Comparison of ENCODE assay signal across 12 mouse cellular contexts in genomic region chr4:59363041-59363440, GRCm38 (mm10).
DNase-seq lines count a peak whose midpoint lies in the region; ATAC-seq lines count a peak whose summit lies in the region.
"Had no signal": no experiment of that assay in that cellular context is flagged by ENCODE, and none has a peak within 500 bp of the region (broad histone marks: within the 10 kb centered on the region; RNA-seq: fewer than 3 reads in every experiment).

No protein-coding gene starts in this region.

- H3K27ac ChIP-seq in brown adipose tissue, adult 24 weeks (replicated peaks; ENCODE audit: low read depth, low read length), result peak overlapping the region; percentile 95
- peak overlapping the region; percentile 53 for H3K27ac ChIP-seq in heart, embryonic 13.5 days (replicated peaks)
- H3K27ac ChIP-seq in hindbrain, embryonic 13.5 days, result no peak overlapping the region
- H3K27ac ChIP-seq in neural tube, embryonic 15.5 days (replicated peaks), result no peak overlapping the region
- H3K27ac ChIP-seq: limb, embryonic 12.5 days had no signal

- H3K4me1 ChIP-seq in brown adipose tissue, adult 24 weeks (ENCODE audit: control insufficient read depth, insufficient read depth, insufficient read length, low read length), result peaks cover 23% of the 10 kb centered on the region; the same call in 1 of the 2 replicates
- peaks cover 45% of the 10 kb centered on the region for H3K4me1 ChIP-seq in heart, embryonic 13.5 days
- H3K4me1 ChIP-seq in hindbrain, embryonic 13.5 days (replicated peaks), result peaks cover 7% of the 10 kb centered on the region
- peaks cover 16% of the 10 kb centered on the region for H3K4me1 ChIP-seq in neural tube, embryonic 15.5 days

- intact Hi-C loops in gastrocnemius, postnatal 36 days (cut with DNase I), result loop anchor here (5.0 to 10.0 kb wide), 2 partner anchors 204 to 402 kb away; no protein-coding TSS in a partner anchor

- 54% methylated on average over 9 of the region's 9 CpGs for WGBS in heart, embryonic 13.5 days
- 73% methylated on average over 9 of the region's 9 CpGs for WGBS in hindbrain, embryonic 13.5 days
- 75% methylated on average over 9 of the region's 9 CpGs for WGBS in neural tube, embryonic 15.5 days

- ATAC-seq in heart, embryonic 13.5 days (ENCODE audit: extremely low read depth, insufficient number of reproducible peaks, low FRiP score, low TSS enrichment), result no peak
- no peak for ATAC-seq in hindbrain, embryonic 13.5 days (ENCODE audit: low FRiP score)
- ATAC-seq in neural tube, embryonic 15.5 days (ENCODE audit: low FRiP score), result no peak

- no peaks in the 10 kb centered on the region for H3K27me3 ChIP-seq in heart, embryonic 13.5 days (replicated peaks)
- H3K27me3 ChIP-seq in hindbrain, embryonic 13.5 days, result no peaks in the 10 kb centered on the region
- H3K27me3 ChIP-seq in neural tube, embryonic 15.5 days (replicated peaks), result no peaks in the 10 kb centered on the region

- no peaks in the 10 kb centered on the region for H3K9me3 ChIP-seq in heart, embryonic 13.5 days
- H3K9me3 ChIP-seq in hindbrain, embryonic 13.5 days, result no peaks in the 10 kb centered on the region
- no peaks in the 10 kb centered on the region for H3K9me3 ChIP-seq in neural tube, embryonic 15.5 days (replicated peaks)
- H3K9me3 ChIP-seq: limb, embryonic 12.5 days had no signal

- no peak overlapping the region for H3K9ac ChIP-seq in heart, embryonic 13.5 days
- no peak overlapping the region for H3K9ac ChIP-seq in hindbrain, embryonic 13.5 days
- H3K9ac ChIP-seq in neural tube, embryonic 15.5 days (replicated peaks), result no peak overlapping the region
- H3K9ac ChIP-seq: limb, embryonic 12.5 days had no signal

- DNase-seq in kidney, postnatal 10 days, result peak; percentile 57
- DNase-seq in lung, postnatal 36 days, result peak; percentile 77
- no peak for DNase-seq in gastrocnemius, postnatal 36 days
- DNase-seq in layer of hippocampus, adult 8-10 months (ENCODE audit: low spot score in 2 of 2), result no peak
- DNase-seq: cerebellum, adult 2 months; gastrocnemius, postnatal 14 days; thymus, postnatal 4 days had no signal

- H3K4me3 ChIP-seq in brown adipose tissue, adult 24 weeks (ENCODE audit: insufficient read depth, low read depth, low read length), result no peak overlapping the region
- no peak overlapping the region for H3K4me3 ChIP-seq in heart, embryonic 13.5 days
- H3K4me3 ChIP-seq in hindbrain, embryonic 13.5 days, result no peak overlapping the region
- H3K4me3 ChIP-seq in neural tube, embryonic 15.5 days (replicated peaks), result no peak overlapping the region
- H3K4me3 ChIP-seq: limb, embryonic 12.5 days had no signal

- no peak overlapping the region for H3K4me2 ChIP-seq in heart, embryonic 13.5 days
- H3K4me2 ChIP-seq in hindbrain, embryonic 13.5 days, result no peak overlapping the region
- no peak overlapping the region for H3K4me2 ChIP-seq in neural tube, embryonic 15.5 days
- H3K4me2 ChIP-seq: limb, embryonic 12.5 days had no signal

- H3K36me3 ChIP-seq in heart, embryonic 13.5 days, result no peaks in the 10 kb centered on the region
- H3K36me3 ChIP-seq in hindbrain, embryonic 13.5 days, result no peaks in the 10 kb centered on the region
- no peaks in the 10 kb centered on the region for H3K36me3 ChIP-seq in neural tube, embryonic 15.5 days
- H3K36me3 ChIP-seq: limb, embryonic 12.5 days had no signal

Comparison
In these comparisons a context has a peak if more than half of its experiments do, and no peak if none do; other contexts are left out.
1. H3K27ac ChIP-seq: peak in brown adipose tissue, adult 24 weeks (single experiment) and heart, embryonic 13.5 days (single experiment); none in hindbrain, embryonic 13.5 days (single experiment) and neural tube, embryonic 15.5 days (single experiment).
2. DNase-seq: peak in kidney, postnatal 10 days (single experiment) and lung, postnatal 36 days (single experiment); none in gastrocnemius, postnatal 36 days (0 of 2) and layer of hippocampus, adult 8-10 months (0 of 2).